Mouse (Mus musculus): Measurements from ENCODE around the gene Oscar.

DNA sequence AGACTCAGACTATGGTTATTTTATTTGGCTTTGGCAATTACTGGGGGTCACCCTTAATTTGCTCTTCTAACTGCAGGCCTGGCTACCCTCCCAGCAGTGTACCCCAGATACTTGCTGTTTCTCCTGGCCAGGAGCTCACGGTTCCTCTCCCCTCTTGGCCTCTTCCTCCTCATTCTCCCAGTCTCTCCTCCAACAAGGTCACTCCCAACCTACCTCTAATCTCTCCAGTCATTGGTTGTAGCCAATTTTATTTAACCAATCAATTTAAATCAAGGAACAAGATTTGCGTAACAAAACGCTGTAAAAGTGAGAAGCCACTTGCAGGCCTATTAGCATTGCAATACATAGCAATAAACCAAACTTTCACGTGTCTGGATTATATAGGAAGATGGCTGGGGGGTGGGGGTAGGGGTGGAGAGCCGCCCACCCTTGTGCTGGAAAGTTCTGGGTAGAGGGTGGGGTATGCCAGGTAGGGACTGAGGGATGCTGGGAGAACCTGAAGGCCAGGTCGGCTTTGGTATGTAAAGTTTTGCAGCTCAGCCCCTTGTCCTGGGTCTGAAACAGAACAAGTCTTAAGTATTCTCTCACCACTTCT is 36.9 kb downstream of the Oscar start:
- TF ChIP-seq CTCF (IDR thresholded peaks at IDR 0.05; ENCODE audit: insufficient read depth, low read length) (no peak), POLR2A (IDR thresholded peaks at IDR 0.05; ENCODE audit: borderline replicate concordance, extremely low read depth, low read depth, low read length) (no peak)
